16 mouse cellular contexts compared by ENCODE assay signal in genomic region chr19:46856232-46856631, GRCm38 (mm10).
A peak's percentile ranks its signal among the peaks of the same experiment; 100 is the strongest.
DNase-seq lines count a peak whose midpoint lies in the region; ATAC-seq and TF ChIP-seq lines count a peak whose summit lies in the region.
"Had no signal": no experiment of that assay in that cellular context is flagged by ENCODE, and none has a peak within 500 bp of the region (broad histone marks: within the 10 kb centered on the region; RNA-seq: fewer than 3 reads in every experiment).

No protein-coding gene starts in this region.

- H3K4me1 ChIP-seq in lung, embryonic 15.5 days = peaks cover 9% of the 10 kb centered on the region
- no peaks in the 10 kb centered on the region for H3K4me1 ChIP-seq in lung, adult 2 months (ENCODE audit: control insufficient read depth, insufficient read depth, low read length)
- H3K4me1 ChIP-seq in hindbrain, embryonic 14.5 days (replicated peaks; ENCODE audit: control insufficient read depth, insufficient read depth, low read length) = peaks cover 13% of the 10 kb centered on the region
- 0 out of 2 replicates have a peak, but pooled peaks cover 7% of the 10 kb centered on the region for H3K4me1 ChIP-seq in neural tube, embryonic 14.5 days (ENCODE audit: control insufficient read depth, insufficient read depth, low read length)
- 0 out of 2 replicates have a peak, but pooled peaks cover 2% of the 10 kb centered on the region for H3K4me1 ChIP-seq in intestine, embryonic 15.5 days (replicated peaks)

- TF ChIP-seq CTCF in lung, adult 2 months (IDR thresholded peaks at IDR 0.05; ENCODE audit: insufficient read depth, low read length) = no peak

- H3K36me3 ChIP-seq in lung, embryonic 15.5 days = no peaks in the 10 kb centered on the region
- H3K36me3 ChIP-seq in hindbrain, embryonic 14.5 days (replicated peaks; ENCODE audit: control insufficient read depth, insufficient read depth) = peaks cover 4% of the 10 kb centered on the region; the same call in 1 of the 2 replicates
- no peaks in the 10 kb centered on the region for H3K36me3 ChIP-seq in neural tube, embryonic 14.5 days (ENCODE audit: control insufficient read depth, insufficient read depth, low read length)
- no peaks in the 10 kb centered on the region for H3K36me3 ChIP-seq in intestine, embryonic 15.5 days

- H3K9ac ChIP-seq in lung, embryonic 15.5 days = no peak overlapping the region
- 0 out of 2 replicates have a peak overlapping the region, but pooled peaks have one; percentile 9 for H3K9ac ChIP-seq in hindbrain, embryonic 14.5 days
- no peak overlapping the region for H3K9ac ChIP-seq in neural tube, embryonic 14.5 days (replicated peaks; ENCODE audit: low read depth, low read length)
- no peak overlapping the region for H3K9ac ChIP-seq in intestine, embryonic 15.5 days
- H3K9ac ChIP-seq: liver, postnatal 0 days had no signal

- H3K27me3 ChIP-seq in lung, embryonic 15.5 days = no peaks in the 10 kb centered on the region
- no peaks in the 10 kb centered on the region for H3K27me3 ChIP-seq in hindbrain, embryonic 14.5 days (ENCODE audit: control insufficient read depth, insufficient read depth, low read length)
- H3K27me3 ChIP-seq in neural tube, embryonic 14.5 days (ENCODE audit: control insufficient read depth, insufficient read depth, low read length) = no peaks in the 10 kb centered on the region
- no peaks in the 10 kb centered on the region for H3K27me3 ChIP-seq in intestine, embryonic 15.5 days (replicated peaks)

- no peaks in the 10 kb centered on the region for H3K9me3 ChIP-seq in lung, embryonic 15.5 days
- no peaks in the 10 kb centered on the region for H3K9me3 ChIP-seq in hindbrain, embryonic 14.5 days (ENCODE audit: control insufficient read depth, low read length)
- no peaks in the 10 kb centered on the region for H3K9me3 ChIP-seq in neural tube, embryonic 14.5 days (ENCODE audit: control insufficient read depth, low read length)
- no peaks in the 10 kb centered on the region for H3K9me3 ChIP-seq in intestine, embryonic 15.5 days
- H3K9me3 ChIP-seq: megakaryocyte, embryonic 14.5 days had no signal

- 23% methylated on average over 6 of the region's 6 CpGs for WGBS in lung, embryonic 15.5 days
- WGBS in lung, adult 2 months = 57% methylated on average over 6 of the region's 6 CpGs
- 46% methylated on average over 6 of the region's 6 CpGs for whole genome bisulfite sequencing in hindbrain, embryonic 14.5 days
- WGBS in neural tube, embryonic 14.5 days = 60% methylated on average over 6 of the region's 6 CpGs
- 38% methylated on average over 6 of the region's 6 CpGs for WGBS in intestine, embryonic 15.5 days

- no peak overlapping the region for H3K27ac ChIP-seq in lung, embryonic 15.5 days
- peak overlapping the region; percentile 61 for H3K27ac ChIP-seq in hindbrain, embryonic 14.5 days
- H3K27ac ChIP-seq in neural tube, embryonic 14.5 days (ENCODE audit: low read depth, low read length) = peak overlapping the region; percentile 35; the same call in 1 of the 2 replicates
- H3K27ac ChIP-seq in intestine, embryonic 15.5 days = no peak overlapping the region
- H3K27ac ChIP-seq: kidney, postnatal 0 days had no signal

- no peak for ATAC-seq in lung, embryonic 15.5 days (ENCODE audit: borderline replicate concordance, extremely low read depth, low FRiP score, low TSS enrichment)
- no peak for ATAC-seq in hindbrain, embryonic 14.5 days (ENCODE audit: low FRiP score)
- no peak for ATAC-seq in neural tube, embryonic 14.5 days (ENCODE audit: low read depth)
- no peak for ATAC-seq in intestine, embryonic 15.5 days
- ATAC-seq: liver, postnatal 0 days had no signal

- no peak for TF ChIP-seq POLR2A in lung, adult 2 months (IDR thresholded peaks at IDR 0.05; ENCODE audit: borderline replicate concordance, extremely low read depth, low read depth, low read length)

- H3K4me2 ChIP-seq in lung, embryonic 15.5 days = peak overlapping the region; percentile 13; the same call in 1 of the 2 replicates
- 0 out of 2 replicates have a peak overlapping the region, but pooled peaks have one; percentile 8 for H3K4me2 ChIP-seq in hindbrain, embryonic 14.5 days (replicated peaks)
- H3K4me2 ChIP-seq in neural tube, embryonic 14.5 days (ENCODE audit: low read depth, low read length) = no peak overlapping the region
- H3K4me2 ChIP-seq in intestine, embryonic 15.5 days (replicated peaks) = no peak overlapping the region

- H3K4me3 ChIP-seq in lung, embryonic 15.5 days = no peak overlapping the region
- no peak overlapping the region for H3K4me3 ChIP-seq in lung, adult 2 months (replicated peaks; ENCODE audit: extremely low read depth, low read depth, low read length)
- H3K4me3 ChIP-seq in hindbrain, embryonic 14.5 days (replicated peaks; ENCODE audit: low read length) = no peak overlapping the region
- no peak overlapping the region for H3K4me3 ChIP-seq in neural tube, embryonic 14.5 days (ENCODE audit: low read depth, low read length)
- H3K4me3 ChIP-seq in intestine, embryonic 15.5 days (replicated peaks) = no peak overlapping the region
- H3K4me3 ChIP-seq: megakaryocyte, embryonic 14.5 days had no signal

- peak; percentile 32 for DNase-seq in adrenal gland, postnatal 14 days
- no peak for DNase-seq in adrenal gland, postnatal 36 days
- DNase-seq in lung, adult 2 months = no peak
- no peak for DNase-seq in hindbrain, embryonic 14.5 days (ENCODE audit: low spot score)
- no peak for DNase-seq in ovary, postnatal 10 days (ENCODE audit: low spot score)
- DNase-seq: adrenal gland, postnatal 25 days; gastrocnemius, postnatal 10 days; heart, postnatal 4 days; left cerebral cortex, postnatal 4 days; liver, postnatal 0 days; right cerebral cortex, postnatal 25 days had no signal

Comparison
In these comparisons a context has a peak if more than half of its experiments do, and no peak if none do; other contexts are left out.
1. H3K27ac ChIP-seq: peak in hindbrain, embryonic 14.5 days (single experiment) and neural tube, embryonic 14.5 days (single experiment); none in lung, embryonic 15.5 days (single experiment) and intestine, embryonic 15.5 days (single experiment).
2. H3K4me2 ChIP-seq: peak in lung, embryonic 15.5 days (single experiment) and hindbrain, embryonic 14.5 days (single experiment); none in neural tube, embryonic 14.5 days (single experiment) and intestine, embryonic 15.5 days (single experiment).